In the genomic region with DNA sequence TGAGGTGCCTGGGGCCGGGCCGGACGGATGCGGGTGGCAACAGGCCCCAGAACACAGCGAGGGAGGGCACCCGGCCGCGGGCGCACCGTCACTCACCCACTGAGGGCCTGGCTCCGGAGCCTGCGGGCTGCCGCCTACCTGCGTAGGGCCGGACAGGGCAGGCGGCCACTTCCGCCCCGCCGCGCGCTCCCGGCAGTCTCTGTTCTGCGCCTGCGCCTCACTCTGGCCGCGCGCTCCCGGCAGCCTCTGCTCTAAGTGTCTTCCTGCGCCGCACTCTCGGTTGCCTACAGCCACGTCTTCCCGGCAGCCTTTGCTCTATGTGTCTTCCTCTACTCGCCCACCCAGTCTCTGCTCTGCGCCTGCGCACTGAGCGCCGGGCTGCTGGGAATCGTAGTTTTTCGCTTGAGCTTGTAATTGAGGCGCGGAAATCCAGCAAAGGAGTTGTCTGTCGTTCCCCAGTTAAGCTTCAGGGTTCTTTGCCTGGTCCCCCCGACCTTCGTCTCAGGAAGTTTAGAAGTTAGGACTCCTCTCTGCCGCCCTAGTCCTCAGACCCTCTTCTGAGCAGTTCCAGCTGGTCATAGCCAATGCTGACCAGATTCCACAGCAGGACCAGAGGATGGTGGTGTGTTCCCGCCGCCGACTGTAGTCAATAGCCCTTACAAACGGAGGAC, we compare ENCODE assay signal across 8 mouse cellular contexts. TPM values are rescaled to one million over a fixed set of nuclear protein-coding genes. Genes with fewer than 3 reads are reported as not detected.
DNase-seq lines count a peak whose midpoint lies in the region; ATAC-seq and TF ChIP-seq lines count a peak whose summit lies in the region.

TSS of gene Cant1 (minus strand) at position 253 of the 671 bp plus-strand sequence.

- peak within 1 kb of the TSS; percentile 88 to 89 for H3K4me3 ChIP-seq in ES-E14 (ENCODE audit: insufficient read depth in 1 of 2, low read depth in 1 of 2, low read length in 2 of 2, poor library complexity in 1 of 2, severe bottlenecking in 1 of 2)
- H3K4me3 ChIP-seq in forebrain, embryonic 15.5 days = peak within 1 kb of the TSS; percentile 97
- peak within 1 kb of the TSS; percentile 86 for H3K4me3 ChIP-seq in lung, adult 2 months (replicated peaks; ENCODE audit: extremely low read depth, low read depth, low read length)

- DNase-seq in ES-E14 (ENCODE audit: low read depth, low spot score) = peak; percentile 98
- peak; percentile 99 for DNase-seq in cerebellum, adult 11-12 months
- peak; percentile 98 for DNase-seq in heart, postnatal 25 days (ENCODE audit: low spot score)
- DNase-seq in layer of hippocampus, adult 18-20 months (ENCODE audit: low spot score in 2 of 2) = peak; percentile 98 to 99
- peak; percentile 95 for DNase-seq in lung, adult 2 months
- peak; percentile 98 to 99 for DNase-seq in thymus, adult 18-20 months

- intact Hi-C loops in heart, postnatal 25 days (cut with DNase I) = no loop called here

- peak within 1 kb of the TSS; percentile 95 for H3K9ac ChIP-seq in ES-E14 (ENCODE audit: insufficient read depth, low read depth, low read length, poor library complexity, severe bottlenecking)
- H3K9ac ChIP-seq in forebrain, embryonic 15.5 days (replicated peaks) = peak within 1 kb of the TSS; percentile 99

- H3K36me3 ChIP-seq in ES-E14 (ENCODE audit: control insufficient read depth, insufficient read depth, low read length, poor library complexity, severe bottlenecking) = no peaks in the 10 kb centered on the region; the same call in 1 of the 2 replicates
- peaks cover 5% of the 10 kb centered on the region; the same call in 1 of the 2 replicates for H3K36me3 ChIP-seq in forebrain, embryonic 15.5 days

- under 1% methylated on average over 48 of the region's 50 CpGs for WGBS in forebrain, embryonic 15.5 days
- WGBS in lung, adult 2 months = under 1% methylated on average over 50 of the region's 50 CpGs

- no peaks in the 10 kb centered on the region for H3K27me3 ChIP-seq in forebrain, embryonic 15.5 days

- H3K4me2 ChIP-seq in forebrain, embryonic 15.5 days (replicated peaks) = peak within 1 kb of the TSS; percentile 84

- no peaks in the 10 kb centered on the region for H3K9me3 ChIP-seq in ES-E14 (ENCODE audit: control insufficient read depth, insufficient read depth, low read depth, low read length)
- no peaks in the 10 kb centered on the region for H3K9me3 ChIP-seq in forebrain, embryonic 15.5 days

- 0 out of 2 replicates have a peak within 1 kb of the TSS, but pooled peaks have one; percentile 28 for H3K27ac ChIP-seq in ES-E14 (ENCODE audit: insufficient read depth, low read depth, low read length, poor library complexity, severe bottlenecking)
- peak within 1 kb of the TSS; percentile 69 for H3K27ac ChIP-seq in forebrain, embryonic 15.5 days (replicated peaks)

- peak; percentile 88 for TF ChIP-seq POLR2A in lung, adult 2 months (IDR thresholded peaks at IDR 0.05; ENCODE audit: borderline replicate concordance, extremely low read depth, low read depth, low read length)

- in situ Hi-C loops in ES-E14 (cut with MboI; ENCODE audit: low sequenced_read_pairs in 2 of 2, unreplicated experiment in 2 of 2) = no loop called here

- no peak for TF ChIP-seq CTCF in lung, adult 2 months (IDR thresholded peaks at IDR 0.05; ENCODE audit: insufficient read depth, low read length)

- peaks cover 0 to 4% of the 10 kb centered on the region in 2 experiments; a peak in 1 of 4 replicates for H3K4me1 ChIP-seq in ES-E14 (ENCODE audit: control insufficient read depth in 2 of 2, insufficient read depth in 2 of 2, low read length in 2 of 2, poor library complexity in 1 of 2)
- H3K4me1 ChIP-seq in forebrain, embryonic 15.5 days = peaks cover 38% of the 10 kb centered on the region
- H3K4me1 ChIP-seq in lung, adult 2 months (ENCODE audit: control insufficient read depth, insufficient read depth, low read length) = peaks cover 28% of the 10 kb centered on the region

- peak; percentile 95 for ATAC-seq in forebrain, embryonic 15.5 days (replicated peaks)
- ATAC-seq in neutrophil, adult 5-6 weeks (ENCODE audit: extremely low read depth, insufficient number of reproducible peaks, low FRiP score, poor library complexity, severe bottlenecking) = peak; percentile 90

TF ChIP-seq in ES-E14, 5 proteins besides CTCF, POLR2A, EP300 and RAD21:
- TF ChIP-seq HCFC1 (IDR thresholded peaks at IDR 0.05; ENCODE audit: borderline replicate concordance, insufficient read depth, low read length) = peak; percentile 99
- no peak for TF ChIP-seq CHD2 (IDR thresholded peaks at IDR 0.05; ENCODE audit: low read depth, low read length)

RNA-seq across cellular contexts. Expression of gene Cant1, which starts in this region (rescaled TPM):
- 45.4 and 59.4 TPM in 2 replicates for total RNA-seq in ES-E14 (2012; rRNA removed)
- polyA plus RNA-seq in forebrain, embryonic 15.5 days (2015; fragmentation: Nextera tagmentation; extraction: Ambion mirVana) = 28.9 and 31.6 TPM in 2 replicates
- 10 to 100 TPM; 16.0 to 17.2 TPM for total RNA-seq in heart, postnatal 25 days (2021)
- total RNA-seq in layer of hippocampus, adult 18-20 months (2021) = 10 to 100 TPM; 41.4 to 44.8 TPM
- 55.9 and 61.9 TPM in 2 replicates for polyA plus RNA-seq in lung, adult 2 months (2012; rRNA removed)
- total RNA-seq in neutrophil, adult 5-6 weeks (2017) = 30.5 and 34.5 TPM in 2 replicates

Comparison
In these comparisons a context has a peak if more than half of its experiments do, and no peak if none do; other contexts are left out.
1. Peak in every context shown above with its lines: DNase-seq, ATAC-seq, H3K4me3 ChIP-seq and H3K27ac ChIP-seq.